Mouse (Mus musculus): ENCODE measurements around the gene Golga2. TPM values are rescaled to one million over a fixed set of nuclear protein-coding genes. Genes with fewer than 3 reads are reported as not detected.

Golga2 gene
- polyA plus RNA-seq, 1 experiment from 2014 or later, result 24.9 TPM

Small RNA genes within 50 kb of the gene (microRNA-seq; reads per million reads assigned to microRNA genes)
- gene Gm23363 (2.3 reads per million, percentile 2 among the genes with 10 or more reads in this experiment), gene Mir199b (2,160 reads per million, percentile 82 among the genes with 10 or more reads in this experiment)

Other genes with a start within 250 kb of the Golga2 start
- gene Fam78a, start 202.5 kb upstream of the Golga2 start, polyA plus RNA-seq (2016; fragmentation: Nextera tagmentation; extraction: Ambion mirVana), result 4.0 and 4.4 TPM in 2 replicates
- 5.0 and 5.7 TPM in 2 replicates for gene Plpp7, start 191.9 kb upstream of the Golga2 start, polyA plus RNA-seq (2016; fragmentation: Nextera tagmentation; extraction: Ambion mirVana)
- gene Prrc2b, start 136.3 kb upstream of the Golga2 start, polyA plus RNA-seq (2016; fragmentation: Nextera tagmentation; extraction: Ambion mirVana), result 69.2 and 89.9 TPM in 2 replicates
- 26.8 and 29.4 TPM in 2 replicates for gene Pomt1, start 50.8 kb upstream of the Golga2 start, polyA plus RNA-seq (2016; fragmentation: Nextera tagmentation; extraction: Ambion mirVana)
- 64.8 and 65.3 TPM in 2 replicates for gene Uck1, start 27.2 kb upstream of the Golga2 start, polyA plus RNA-seq (2016; fragmentation: Nextera tagmentation; extraction: Ambion mirVana)
- gene Swi5, start 691 bp downstream of the Golga2 start, polyA plus RNA-seq (2016; fragmentation: Nextera tagmentation; extraction: Ambion mirVana), result 368 and 439 TPM in 2 replicates
- 55.4 and 62.1 TPM in 2 replicates for gene Ciz1, start 64.9 kb downstream of the Golga2 start, polyA plus RNA-seq (2016; fragmentation: Nextera tagmentation; extraction: Ambion mirVana)
- gene Dnm1, start 66.0 kb downstream of the Golga2 start, polyA plus RNA-seq (2016; fragmentation: Nextera tagmentation; extraction: Ambion mirVana), result 38.8 and 46.8 TPM in 2 replicates
- 44.3 and 45.8 TPM in 2 replicates for gene 1110008P14Rik, start 94.6 kb downstream of the Golga2 start, polyA plus RNA-seq (2016; fragmentation: Nextera tagmentation; extraction: Ambion mirVana)
- gene Lcn2, start 100.9 kb downstream of the Golga2 start, polyA plus RNA-seq (2016; fragmentation: Nextera tagmentation; extraction: Ambion mirVana), result 0.95 TPM in 1 of 2 replicates, not detected in the other
- 32.2 and 36.7 TPM in 2 replicates for gene Ptges2, start 108.5 kb downstream of the Golga2 start, polyA plus RNA-seq (2016; fragmentation: Nextera tagmentation; extraction: Ambion mirVana)
- gene Naif1, start 163.1 kb downstream of the Golga2 start, polyA plus RNA-seq (2016; fragmentation: Nextera tagmentation; extraction: Ambion mirVana), result 5.1 and 5.6 TPM in 2 replicates
- gene Slc25a25, start 164.1 kb downstream of the Golga2 start, polyA plus RNA-seq (2016; fragmentation: Nextera tagmentation; extraction: Ambion mirVana), result 26.0 and 28.3 TPM in 2 replicates
- gene Fam102a, start 247.9 kb downstream of the Golga2 start, polyA plus RNA-seq (2016; fragmentation: Nextera tagmentation; extraction: Ambion mirVana), result 12.3 and 16.0 TPM in 2 replicates

Data from limb, embryonic 12.5 days (tissue).